Mouse (Mus musculus) intestine, embryonic 16.5 days (tissue): ENCODE results near the gene Atf6. TPM values are rescaled to one million over a fixed set of nuclear protein-coding genes. Genes with fewer than 3 reads are reported as not detected.

Experiments used
- ATAC-seq: fragments of 200-750 bp; cut with Nextera tagmentation; 2 replicates; pipeline ENCODE4 v1.8.0; 2017; ENCODE audit warnings: moderate TSS enrichment, moderate library complexity
- H3K27ac ChIP-seq: fragments of 300-500 bp; sonication (generic); 2 replicates; pipeline ENCODE4 v1.5.1; 2014; ENCODE audit warnings: mild to moderate bottlenecking, low read length
- H3K27me3 ChIP-seq: fragments of 300-500 bp; sonication (generic); replicated peaks from 2 replicates; pipeline ENCODE4 v1.6.1; 2014; ENCODE audit warnings: low read length, control low read depth, mixed read lengths; ENCODE audit not compliant: control insufficient read depth, insufficient read depth
- H3K36me3 ChIP-seq: fragments of 300-500 bp; sonication (generic); 2 replicates; pipeline ENCODE4 v1.6.1; 2014; ENCODE audit warnings: low read length, control low read depth; ENCODE audit not compliant: control insufficient read depth, insufficient read depth
- H3K4me1 ChIP-seq: fragments of 300-500 bp; sonication (generic); 2 replicates; pipeline ENCODE4 v1.6.1; 2014; ENCODE audit warnings: low read length, control low read depth, mixed read lengths; ENCODE audit not compliant: control insufficient read depth, insufficient read depth
- H3K4me2 ChIP-seq: fragments of 300-500 bp; sonication (generic); 2 replicates; pipeline ENCODE4 v1.6.1; 2014; ENCODE audit warnings: low read depth, low read length, control low read depth
- H3K4me3 ChIP-seq: fragments of 300-500 bp; sonication (generic); 2 replicates; pipeline ENCODE4 v1.5.1; 2014; ENCODE audit warnings: mild to moderate bottlenecking, low read length
- H3K9ac ChIP-seq: fragments of 300-500 bp; sonication (generic); 2 replicates; pipeline ENCODE4 v1.6.1; 2014; ENCODE audit warnings: low read depth, low read length
- H3K9me3 ChIP-seq: fragments of 300-500 bp; sonication (generic); 2 replicates; pipeline ENCODE4 v1.6.1; 2016; ENCODE audit warnings: low read length, control low read depth; ENCODE audit not compliant: control insufficient read depth
- WGBS: fragments of 180-500 bp; shearing (Covaris S2); extraction: QIAGEN DNeasy Blood & Tissue Kit; methylation state at CpG from one replicate; pipeline ENCODE4 v1.1.7; 2014; 5-methylcytosine and 5-hydroxymethylcytosine counted together
- polyA plus RNA-seq: library from polyadenylated mRNA; unstranded; fragments of >200 nt; fragmentation: Nextera tagmentation; extraction: Ambion mirVana; gene quantifications from 2 replicates; pipeline ENCODE4 v1.2.1, GENCODE M21; 2015

Atf6 gene
- polyA plus RNA-seq, 1 experiment from 2014 or later = 8.0 TPM

DNA sequence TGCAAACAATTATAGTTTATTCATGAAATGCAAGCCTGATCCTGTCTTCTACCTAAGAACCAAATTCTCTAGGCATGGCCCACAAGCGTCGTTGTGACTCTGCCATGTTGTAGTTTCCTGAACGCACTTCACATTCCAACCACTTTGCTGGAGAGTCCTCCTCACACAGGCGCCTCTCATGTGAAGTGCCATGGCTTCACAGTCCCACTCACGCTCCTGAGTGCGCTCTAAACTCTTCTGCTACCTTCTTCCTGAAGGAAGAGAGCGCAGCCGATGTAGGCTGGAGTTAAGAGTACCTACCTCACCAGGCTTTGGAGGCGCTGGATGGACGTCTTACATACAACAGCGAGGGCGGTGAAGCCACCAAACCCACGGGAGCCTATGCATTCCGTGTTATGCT, 96.9 kb downstream of the Atf6 start:
- no peak overlapping the region for H3K9ac ChIP-seq
- H3K36me3 ChIP-seq = no peaks in the 10 kb centered on the region
- 94% methylated on average over 14 of the region's 14 CpGs for WGBS
- H3K27ac ChIP-seq = no peak overlapping the region
- H3K9me3 ChIP-seq = no peaks in the 10 kb centered on the region
- no peaks in the 10 kb centered on the region for H3K27me3 ChIP-seq
- ATAC-seq = no peak
- no peaks in the 10 kb centered on the region for H3K4me1 ChIP-seq
- no peak overlapping the region for H3K4me3 ChIP-seq
- H3K4me2 ChIP-seq = no peak overlapping the region

DNA sequence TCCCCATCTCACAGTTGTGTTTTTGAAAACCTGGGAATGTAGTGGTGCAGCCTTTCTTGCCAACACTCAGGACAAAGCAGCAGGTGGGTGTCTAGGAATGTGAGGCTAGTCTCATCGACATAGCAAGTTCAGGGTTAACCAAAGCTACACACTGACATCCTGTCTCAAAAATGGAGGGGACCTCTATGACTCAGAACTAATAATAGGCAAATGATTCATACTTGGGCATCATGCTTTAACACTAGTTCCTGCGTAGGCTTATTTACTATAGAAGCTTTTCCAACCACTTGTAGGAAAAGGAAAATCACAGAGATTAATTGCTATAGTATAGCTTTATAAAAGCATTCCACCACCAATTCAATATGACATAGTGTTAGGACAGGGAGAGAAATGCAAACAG, 100.6 kb downstream of the Atf6 start:
- H3K4me1 ChIP-seq = no peaks in the 10 kb centered on the region
- no peak overlapping the region for H3K4me3 ChIP-seq
- H3K27ac ChIP-seq = no peak overlapping the region
- WGBS = 67% methylated on average over 2 of the region's 2 CpGs
- H3K27me3 ChIP-seq = no peaks in the 10 kb centered on the region
- no peak for ATAC-seq
- no peak overlapping the region for H3K4me2 ChIP-seq
- H3K9ac ChIP-seq = no peak overlapping the region
- H3K36me3 ChIP-seq = no peaks in the 10 kb centered on the region
- no peaks in the 10 kb centered on the region for H3K9me3 ChIP-seq

DNA sequence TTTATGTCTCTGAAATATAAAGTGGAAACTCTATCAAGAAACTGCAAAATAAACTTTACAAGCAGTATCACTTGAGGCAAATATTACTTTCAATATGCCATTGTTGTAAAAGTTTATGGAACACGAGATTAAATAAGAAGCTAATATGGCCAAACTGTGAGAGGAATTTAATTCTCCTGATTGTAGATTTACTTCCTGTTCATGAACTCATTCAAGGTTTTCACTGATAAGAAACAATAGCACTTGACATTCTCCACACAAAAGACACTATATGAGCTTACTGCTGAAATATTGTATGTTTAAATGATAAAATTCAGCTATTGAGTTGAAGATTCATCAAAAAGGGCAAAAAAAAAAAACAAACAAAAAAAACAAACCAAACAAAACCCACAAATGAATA, 102.8 kb downstream of the Atf6 start:
- Histone ChIP-seq H3K9me3 (no peaks in the 10 kb centered on the region), H3K4me1 (no peaks in the 10 kb centered on the region), H3K27me3 (no peaks in the 10 kb centered on the region), H3K9ac (no peak overlapping the region), H3K36me3 (no peaks in the 10 kb centered on the region), H3K4me3 (no peak overlapping the region), H3K27ac (no peak overlapping the region), H3K4me2 (no peak overlapping the region)
- no peak for ATAC-seq
- 62% methylated on average over 1 of the region's 1 CpGs for WGBS

DNA sequence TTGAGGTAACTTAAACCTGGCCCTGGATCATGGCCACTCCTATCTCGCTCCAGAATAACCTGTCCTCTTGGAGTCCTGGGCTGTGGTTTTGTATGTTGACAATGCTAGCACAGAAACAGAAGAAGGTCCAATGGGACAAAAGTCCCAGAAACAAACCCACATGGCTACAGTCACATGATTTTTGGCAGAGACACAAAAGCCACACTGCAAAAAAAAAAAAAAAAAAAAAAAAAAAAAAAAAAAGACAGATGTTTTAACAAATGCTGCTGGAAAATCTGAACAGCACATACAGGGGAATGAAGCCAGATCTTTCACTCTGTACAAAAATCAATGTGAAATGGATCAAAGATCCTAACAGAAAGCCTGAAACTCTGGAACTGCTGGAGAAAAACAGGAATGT, 105.9 kb downstream of the Atf6 start:
- 98% methylated on average over 1 of the region's 1 CpGs for WGBS
- Histone ChIP-seq H3K9ac (no peak overlapping the region), H3K4me2 (no peak overlapping the region), H3K4me3 (no peak overlapping the region), H3K27ac (no peak overlapping the region), H3K36me3 (no peaks in the 10 kb centered on the region), H3K4me1 (no peaks in the 10 kb centered on the region), H3K27me3 (no peaks in the 10 kb centered on the region), H3K9me3 (no peaks in the 10 kb centered on the region)
- ATAC-seq = no peak

- Histone ChIP-seq H3K4me1 (no peaks in the 10 kb centered on the region), H3K36me3 (no peaks in the 10 kb centered on the region), H3K4me2 (no peak overlapping the region), H3K9me3 (no peaks in the 10 kb centered on the region), H3K9ac (no peak overlapping the region), H3K4me3 (no peak overlapping the region), H3K27ac (no peak overlapping the region), H3K27me3 (no peaks in the 10 kb centered on the region)
- 70% methylated on average over 5 of the region's 5 CpGs for WGBS
- ATAC-seq = peak; percentile 52; the same call in 1 of the 2 replicates
Measured at GRCm38 (mm10) chr1:170753597-170753996, 114.0 kb downstream of the Atf6 start.

- ATAC-seq = no peak
- H3K4me1 ChIP-seq = no peaks in the 10 kb centered on the region
Measured at GRCm38 (mm10) chr1:170751797-170752196, 115.8 kb downstream of the Atf6 start.

DNA sequence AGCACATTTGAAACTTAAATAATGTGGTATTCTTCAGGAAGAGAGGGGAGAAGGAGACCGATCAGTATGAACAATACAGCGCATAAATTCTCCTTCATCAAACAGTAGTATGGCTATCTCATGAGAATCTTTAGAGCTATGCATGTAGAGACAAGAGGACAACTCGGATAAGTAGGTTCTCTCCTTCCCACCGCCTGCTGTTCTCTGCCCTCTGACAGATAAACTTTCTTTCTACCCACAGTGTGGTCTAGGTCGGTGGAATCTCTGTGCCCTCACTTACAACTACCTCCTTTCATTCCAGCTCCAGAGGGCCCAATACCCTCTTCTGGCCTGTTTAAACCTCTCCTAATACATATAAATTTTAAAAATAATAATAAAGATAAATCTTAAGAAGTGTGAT, 121.0 kb downstream of the Atf6 start:
- no peaks in the 10 kb centered on the region for H3K4me1 ChIP-seq
- no peak for ATAC-seq
- H3K9ac ChIP-seq = no peak overlapping the region
- WGBS = 86% methylated on average over 5 of the region's 5 CpGs
- no peaks in the 10 kb centered on the region for H3K36me3 ChIP-seq
- no peaks in the 10 kb centered on the region for H3K27me3 ChIP-seq
- no peaks in the 10 kb centered on the region for H3K9me3 ChIP-seq
- no peak overlapping the region for H3K4me3 ChIP-seq
- no peak overlapping the region for H3K4me2 ChIP-seq
- no peak overlapping the region for H3K27ac ChIP-seq

More at GRCm38 (mm10) chr1:170751797-170752196, 115.8 kb downstream of the Atf6 start:
- WGBS = 90% methylated on average over 7 of the region's 7 CpGs
- H3K36me3 ChIP-seq = no peaks in the 10 kb centered on the region
- H3K9ac ChIP-seq = no peak overlapping the region
- no peak overlapping the region for H3K4me3 ChIP-seq
- H3K4me2 ChIP-seq = no peak overlapping the region
- no peaks in the 10 kb centered on the region for H3K9me3 ChIP-seq
- no peak overlapping the region for H3K27ac ChIP-seq
- no peaks in the 10 kb centered on the region for H3K27me3 ChIP-seq

GRCm38 (mm10) chr1:170741497-170742246, 125.9 kb downstream of the Atf6 start:
- H3K9me3 ChIP-seq = no peaks in the 10 kb centered on the region
- no peak for ATAC-seq
- no peak overlapping the region for H3K27ac ChIP-seq
- H3K36me3 ChIP-seq = no peaks in the 10 kb centered on the region
- WGBS = 61% methylated on average over 5 of the region's 5 CpGs
- H3K4me2 ChIP-seq = no peak overlapping the region
- H3K9ac ChIP-seq = no peak overlapping the region
- H3K27me3 ChIP-seq = no peaks in the 10 kb centered on the region
- H3K4me1 ChIP-seq = no peaks in the 10 kb centered on the region
- H3K4me3 ChIP-seq = no peak overlapping the region

GRCm38 (mm10) chr1:170734866-170735265, 132.7 kb downstream of the Atf6 start:
- Histone ChIP-seq H3K27me3 (no peaks in the 10 kb centered on the region), H3K4me2 (no peak overlapping the region), H3K9ac (no peak overlapping the region), H3K4me3 (no peak overlapping the region), H3K36me3 (no peaks in the 10 kb centered on the region), H3K4me1 (0 out of 2 replicates have a peak, but pooled peaks cover 2% of the 10 kb centered on the region), H3K27ac (no peak overlapping the region), H3K9me3 (no peaks in the 10 kb centered on the region)
- ATAC-seq = no peak
- 84% methylated on average over 3 of the region's 3 CpGs for WGBS

DNA sequence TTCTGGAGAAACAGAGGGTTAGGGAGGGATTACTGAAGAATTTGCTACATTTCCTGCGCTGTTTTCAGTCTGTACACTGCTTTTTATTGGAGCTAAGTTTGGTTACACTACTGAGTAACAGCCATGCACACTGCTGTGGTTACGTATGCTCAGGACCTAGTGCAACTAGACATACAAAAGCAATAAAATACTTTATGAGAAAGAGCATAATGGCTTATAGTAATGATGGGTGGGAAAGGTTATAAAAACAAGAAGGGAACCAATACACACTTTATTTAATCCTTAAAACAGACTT, 135.0 kb downstream of the Atf6 start:
- Histone ChIP-seq H3K4me1 (0 out of 2 replicates have a peak, but pooled peaks cover 2% of the 10 kb centered on the region), H3K36me3 (no peaks in the 10 kb centered on the region), H3K4me2 (no peak overlapping the region), H3K9me3 (no peaks in the 10 kb centered on the region), H3K27ac (no peak overlapping the region), H3K9ac (no peak overlapping the region), H3K27me3 (no peaks in the 10 kb centered on the region), H3K4me3 (no peak overlapping the region)
- no peak for ATAC-seq
- 85% methylated on average over 2 of the region's 2 CpGs for WGBS
